Mouse (Mus musculus): ENCODE results near the gene Gpr34.

Gpr34 gene

GRCm38 (mm10) chrX:13673001-13673400 is 41.1 kb downstream of the Gpr34 start:
- DNase-seq, result no peak

GRCm38 (mm10) chrX:13681748-13682147 is 49.9 kb downstream of the Gpr34 start:
- DNase-seq, result no peak

- DNase-seq, result no peak
These were observed 54.7 kb downstream of the Gpr34 start for GRCm38 (mm10) chrX:13686589-13686988.

GRCm38 (mm10) chrX:13688356-13688755 is 56.5 kb downstream of the Gpr34 start:
- no peak for DNase-seq

All from heart, adult 11 months (tissue).